Mouse (Mus musculus): ENCODE measurements at regions not wholly inside any gene's neighbourhood (a gene's known extent, or its start where the extent isn't known, plus 50 kb on each side); places are given as distances from the start of the nearest gene placed in this dataset.

- DNase-seq (ENCODE audit: low spot score in 2 of 2) = no peak
Measured at GRCm38 (mm10) chr9:52241577-52241976, 73.2 kb upstream of the Zc3h12c start.

- no peak for DNase-seq (ENCODE audit: low spot score in 2 of 2)
Measured at GRCm38 (mm10) chr9:52240585-52241320, 72.4 kb upstream of the Zc3h12c start.

- no peak for DNase-seq (ENCODE audit: low spot score in 2 of 2)
Measured at GRCm38 (mm10) chr9:52234775-52235174, 66.4 kb upstream of the Zc3h12c start.

GRCm38 (mm10) chr9:52229589-52229988 lies 61.2 kb upstream of the Zc3h12c start:
- DNase-seq (ENCODE audit: low spot score in 2 of 2) = no peak

- no peak for DNase-seq (ENCODE audit: low spot score in 2 of 2)
Measured at GRCm38 (mm10) chr9:52225646-52226045, 57.3 kb upstream of the Zc3h12c start.

GRCm38 (mm10) chr9:52223509-52224113 lies 55.2 kb upstream of the Zc3h12c start:
- no peak for DNase-seq (ENCODE audit: low spot score in 2 of 2)
